Mouse (Mus musculus): ENCODE data around the gene Acot1. TPM values are rescaled to one million over a fixed set of nuclear protein-coding genes. Genes with fewer than 3 reads are reported as not detected.
A peak's percentile ranks its signal among the peaks of the same experiment; 100 is the strongest.
"Not testable (repeated sequence)": the region's sequence is repeated elsewhere in the genome, so short reads cannot be mapped to it uniquely, and the experiment has no call there.

Gene Acot1
- 62.4 and 74.8 TPM in 2 replicates for polyA plus RNA-seq (2014; fragmentation: Nextera tagmentation; extraction: Ambion mirVana)

GRCm38 (mm10) chr12:84009171-84009965, at the start of gene Acot1:
TSS of gene Acot1 (plus strand) at chr12:84009490.
- H3K9ac ChIP-seq (ENCODE audit: low read length), result peak within 1 kb of the TSS; percentile 59
- ATAC-seq (ENCODE audit: insufficient read depth, low FRiP score, low TSS enrichment) (peak; percentile 95), DNase-seq (ENCODE audit: low spot score) (peak; percentile 79)
- under 1% methylated on average over 45 of the region's 70 CpGs for WGBS
- not testable (repeated sequence) for H3K36me3 ChIP-seq (ENCODE audit: control insufficient read depth, insufficient read depth, low read length); H3K27me3 ChIP-seq (ENCODE audit: control insufficient read depth, insufficient read depth, low read length); H3K9me3 ChIP-seq (ENCODE audit: control insufficient read depth, low read length)
- peak within 1 kb of the TSS; percentile 40 for H3K4me3 ChIP-seq (ENCODE audit: low read depth, low read length)
- peak within 1 kb of the TSS; percentile 47 for H3K4me2 ChIP-seq (ENCODE audit: low read depth)
- peak within 1 kb of the TSS; percentile 21; the same call in 1 of the 2 replicates for H3K27ac ChIP-seq (ENCODE audit: low read depth, low read length)
- H3K4me1 ChIP-seq (ENCODE audit: control insufficient read depth, insufficient read depth, low read length), result peaks cover 11% of the 10 kb centered on the region; the same call in 1 of the 2 replicates

DNA sequence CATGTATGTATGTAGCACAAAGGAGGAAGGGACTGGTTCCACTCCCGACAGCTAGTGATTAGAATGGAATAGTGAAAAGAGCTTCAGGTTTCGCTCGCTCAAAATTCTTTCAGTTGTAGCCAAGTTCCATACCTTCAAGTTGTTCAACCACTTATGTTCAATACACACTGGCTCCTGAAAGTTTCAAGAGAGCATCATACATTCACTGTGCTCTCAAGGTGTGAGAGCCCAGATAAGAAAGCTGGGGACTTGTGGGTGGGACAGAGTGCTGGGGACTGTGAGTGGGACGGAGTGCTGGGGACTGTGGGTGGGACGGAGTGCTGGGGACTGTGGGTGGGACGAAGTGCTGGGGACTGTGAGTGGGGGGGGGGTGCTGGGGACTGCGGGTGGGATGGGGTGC, 44.1 kb upstream of the Acot1 start:
- H3K9me3 ChIP-seq (ENCODE audit: control insufficient read depth, low read length), result no peaks in the 10 kb centered on the region
- no peaks in the 10 kb centered on the region for H3K36me3 ChIP-seq (ENCODE audit: control insufficient read depth, insufficient read depth, low read length)
- DNase-seq (ENCODE audit: low spot score), result no peak
- H3K4me3 ChIP-seq (ENCODE audit: low read depth, low read length), result no peak overlapping the region
- no peak overlapping the region for H3K9ac ChIP-seq (ENCODE audit: low read length)
- no peak overlapping the region for H3K27ac ChIP-seq (ENCODE audit: low read depth, low read length)
- H3K4me1 ChIP-seq (ENCODE audit: control insufficient read depth, insufficient read depth, low read length), result no peaks in the 10 kb centered on the region
- no peak for ATAC-seq (ENCODE audit: insufficient read depth, low FRiP score, low TSS enrichment)
- 80% methylated on average over 7 of the region's 7 CpGs for WGBS
- no peak overlapping the region for H3K4me2 ChIP-seq (ENCODE audit: low read depth)
- H3K27me3 ChIP-seq (ENCODE audit: control insufficient read depth, insufficient read depth, low read length), result no peaks in the 10 kb centered on the region

DNA sequence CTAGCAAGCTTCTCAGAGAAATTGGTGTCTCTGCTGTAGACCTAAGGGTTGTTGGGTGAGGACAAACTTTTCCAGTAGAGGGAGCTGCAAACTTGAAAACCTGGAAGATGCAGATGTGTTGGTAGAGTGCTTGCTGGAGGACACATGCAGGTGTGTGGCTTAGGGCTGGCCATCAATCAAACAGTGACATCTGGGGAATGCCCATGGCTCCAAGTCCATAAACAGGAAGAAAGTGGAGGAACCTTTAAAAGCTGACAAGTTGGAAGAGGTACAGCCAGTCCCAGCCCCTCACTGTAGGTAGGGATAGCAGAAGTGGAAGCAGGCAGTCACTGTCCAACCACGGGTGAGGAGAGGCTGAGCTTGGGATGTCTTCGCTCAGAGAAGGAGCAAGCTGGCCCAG, 37.2 kb upstream of the Acot1 start:
- Histone ChIP-seq H3K36me3 (ENCODE audit: control insufficient read depth, insufficient read depth, low read length) (no peaks in the 10 kb centered on the region), H3K27ac (ENCODE audit: low read depth, low read length) (no peak overlapping the region), H3K9me3 (ENCODE audit: control insufficient read depth, low read length) (peaks cover 5% of the 10 kb centered on the region; the same call in 1 of the 2 replicates), H3K4me1 (ENCODE audit: control insufficient read depth, insufficient read depth, low read length) (no peaks in the 10 kb centered on the region), H3K27me3 (ENCODE audit: control insufficient read depth, insufficient read depth, low read length) (no peaks in the 10 kb centered on the region), H3K4me2 (ENCODE audit: low read depth) (no peak overlapping the region), H3K4me3 (ENCODE audit: low read depth, low read length) (no peak overlapping the region), H3K9ac (ENCODE audit: low read length) (no peak overlapping the region)
- 68% methylated on average over 2 of the region's 2 CpGs for WGBS
- ATAC-seq (ENCODE audit: insufficient read depth, low FRiP score, low TSS enrichment), result no peak
- DNase-seq (ENCODE audit: low spot score), result peak; percentile 24

DNA sequence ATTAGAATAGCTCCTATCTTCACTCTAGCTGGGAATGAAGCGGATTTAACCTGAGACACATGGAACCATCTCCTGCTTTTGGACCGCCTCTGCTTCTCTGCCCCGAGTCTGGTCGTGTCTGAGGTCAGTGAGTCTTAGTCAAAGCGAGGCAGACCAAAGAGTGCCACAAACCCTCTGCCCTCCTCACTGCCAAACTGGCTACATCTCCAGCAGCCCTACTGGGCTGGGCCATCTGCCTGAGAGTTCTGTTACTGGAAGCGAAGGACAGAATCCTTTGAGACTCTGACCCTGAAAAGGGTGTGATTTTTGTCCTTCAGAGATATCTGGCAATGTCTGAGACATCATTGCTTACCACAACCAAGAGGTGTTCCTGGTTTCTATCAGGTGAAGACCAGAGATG, 30.4 kb upstream of the Acot1 start:
- DNase-seq (ENCODE audit: low spot score) (no peak), ATAC-seq (ENCODE audit: insufficient read depth, low FRiP score, low TSS enrichment) (no peak)
- H3K27me3 ChIP-seq (ENCODE audit: control insufficient read depth, insufficient read depth, low read length), result no peaks in the 10 kb centered on the region
- H3K27ac ChIP-seq (ENCODE audit: low read depth, low read length), result no peak overlapping the region
- no peak overlapping the region for H3K4me2 ChIP-seq (ENCODE audit: low read depth)
- no peak overlapping the region for H3K9ac ChIP-seq (ENCODE audit: low read length)
- no peaks in the 10 kb centered on the region for H3K36me3 ChIP-seq (ENCODE audit: control insufficient read depth, insufficient read depth, low read length)
- H3K4me1 ChIP-seq (ENCODE audit: control insufficient read depth, insufficient read depth, low read length), result no peaks in the 10 kb centered on the region
- peaks cover 5% of the 10 kb centered on the region; the same call in 1 of the 2 replicates for H3K9me3 ChIP-seq (ENCODE audit: control insufficient read depth, low read length)
- H3K4me3 ChIP-seq (ENCODE audit: low read depth, low read length), result no peak overlapping the region
- 89% methylated on average over 6 of the region's 6 CpGs for WGBS

- DNase-seq (ENCODE audit: low spot score), result no peak
- no peaks in the 10 kb centered on the region for H3K9me3 ChIP-seq (ENCODE audit: control insufficient read depth, low read length)
- 90% methylated on average over 4 of the region's 4 CpGs for WGBS
- no peaks in the 10 kb centered on the region for H3K4me1 ChIP-seq (ENCODE audit: control insufficient read depth, insufficient read depth, low read length)
- no peak overlapping the region for H3K9ac ChIP-seq (ENCODE audit: low read length)
- no peak for ATAC-seq (ENCODE audit: insufficient read depth, low FRiP score, low TSS enrichment)
- H3K27ac ChIP-seq (ENCODE audit: low read depth, low read length), result no peak overlapping the region
- no peaks in the 10 kb centered on the region for H3K27me3 ChIP-seq (ENCODE audit: control insufficient read depth, insufficient read depth, low read length)
- H3K36me3 ChIP-seq (ENCODE audit: control insufficient read depth, insufficient read depth, low read length), result no peaks in the 10 kb centered on the region
- H3K4me2 ChIP-seq (ENCODE audit: low read depth), result no peak overlapping the region
- H3K4me3 ChIP-seq (ENCODE audit: low read depth, low read length), result no peak overlapping the region
Measured at GRCm38 (mm10) chr12:83981615-83982014, 27.7 kb upstream of the Acot1 start.

DNA sequence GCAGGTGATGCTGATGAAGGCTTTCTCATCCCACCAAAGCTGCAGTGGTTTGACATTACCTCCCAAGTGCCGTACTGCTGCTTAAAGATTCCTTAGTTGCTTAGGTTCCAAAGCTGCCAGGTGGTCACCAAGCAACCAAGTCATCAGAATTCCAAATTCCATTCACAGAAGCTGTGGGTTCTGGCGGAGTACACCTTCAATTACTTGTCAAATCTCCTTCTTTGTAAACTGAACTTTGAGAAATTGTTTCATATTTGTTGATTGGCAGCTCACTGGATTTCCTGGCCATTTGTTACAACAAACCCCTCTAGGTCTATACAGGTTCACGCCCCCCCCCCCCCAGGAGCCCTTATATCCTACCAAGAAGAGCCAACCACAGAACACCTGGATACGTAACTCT, 24.5 kb upstream of the Acot1 start, which contains the start of gene Heatr4:
TSS of gene Heatr4 (minus strand) at position 101 of the 400 bp plus-strand sequence.
- no peak within 1 kb of the TSS for H3K4me3 ChIP-seq (ENCODE audit: low read depth, low read length)
- WGBS, result 83% methylated on average over 4 of the region's 4 CpGs
- H3K36me3 ChIP-seq (ENCODE audit: control insufficient read depth, insufficient read depth, low read length), result no peaks in the 10 kb centered on the region
- no peak within 1 kb of the TSS for H3K27ac ChIP-seq (ENCODE audit: low read depth, low read length)
- no peak for DNase-seq (ENCODE audit: low spot score)
- ATAC-seq (ENCODE audit: insufficient read depth, low FRiP score, low TSS enrichment), result no peak
- no peak within 1 kb of the TSS for H3K4me2 ChIP-seq (ENCODE audit: low read depth)
- H3K4me1 ChIP-seq (ENCODE audit: control insufficient read depth, insufficient read depth, low read length), result 0 out of 2 replicates have a peak, but pooled peaks cover 3% of the 10 kb centered on the region
- H3K27me3 ChIP-seq (ENCODE audit: control insufficient read depth, insufficient read depth, low read length), result no peaks in the 10 kb centered on the region
- no peak within 1 kb of the TSS for H3K9ac ChIP-seq (ENCODE audit: low read length)
- H3K9me3 ChIP-seq (ENCODE audit: control insufficient read depth, low read length), result no peaks in the 10 kb centered on the region

GRCm38 (mm10) chr12:83987242-83987582, 22.1 kb upstream of the Acot1 start:
- Histone ChIP-seq H3K9ac (ENCODE audit: low read length) (peak overlapping the region; percentile 77), H3K9me3 (ENCODE audit: control insufficient read depth, low read length) (no peaks in the 10 kb centered on the region), H3K4me1 (ENCODE audit: control insufficient read depth, insufficient read depth, low read length) (0 out of 2 replicates have a peak, but pooled peaks cover 3% of the 10 kb centered on the region), H3K27me3 (ENCODE audit: control insufficient read depth, insufficient read depth, low read length) (no peaks in the 10 kb centered on the region), H3K27ac (ENCODE audit: low read depth, low read length) (peak overlapping the region; percentile 72; the same call in 1 of the 2 replicates), H3K36me3 (ENCODE audit: control insufficient read depth, insufficient read depth, low read length) (no peaks in the 10 kb centered on the region), H3K4me3 (ENCODE audit: low read depth, low read length) (peak overlapping the region; percentile 54; the same call in 1 of the 2 replicates), H3K4me2 (ENCODE audit: low read depth) (peak overlapping the region; percentile 55)
- 35% methylated on average over 8 of the region's 8 CpGs for WGBS
- DNase-seq (ENCODE audit: low spot score), result no peak
- no peak for ATAC-seq (ENCODE audit: insufficient read depth, low FRiP score, low TSS enrichment)

DNA sequence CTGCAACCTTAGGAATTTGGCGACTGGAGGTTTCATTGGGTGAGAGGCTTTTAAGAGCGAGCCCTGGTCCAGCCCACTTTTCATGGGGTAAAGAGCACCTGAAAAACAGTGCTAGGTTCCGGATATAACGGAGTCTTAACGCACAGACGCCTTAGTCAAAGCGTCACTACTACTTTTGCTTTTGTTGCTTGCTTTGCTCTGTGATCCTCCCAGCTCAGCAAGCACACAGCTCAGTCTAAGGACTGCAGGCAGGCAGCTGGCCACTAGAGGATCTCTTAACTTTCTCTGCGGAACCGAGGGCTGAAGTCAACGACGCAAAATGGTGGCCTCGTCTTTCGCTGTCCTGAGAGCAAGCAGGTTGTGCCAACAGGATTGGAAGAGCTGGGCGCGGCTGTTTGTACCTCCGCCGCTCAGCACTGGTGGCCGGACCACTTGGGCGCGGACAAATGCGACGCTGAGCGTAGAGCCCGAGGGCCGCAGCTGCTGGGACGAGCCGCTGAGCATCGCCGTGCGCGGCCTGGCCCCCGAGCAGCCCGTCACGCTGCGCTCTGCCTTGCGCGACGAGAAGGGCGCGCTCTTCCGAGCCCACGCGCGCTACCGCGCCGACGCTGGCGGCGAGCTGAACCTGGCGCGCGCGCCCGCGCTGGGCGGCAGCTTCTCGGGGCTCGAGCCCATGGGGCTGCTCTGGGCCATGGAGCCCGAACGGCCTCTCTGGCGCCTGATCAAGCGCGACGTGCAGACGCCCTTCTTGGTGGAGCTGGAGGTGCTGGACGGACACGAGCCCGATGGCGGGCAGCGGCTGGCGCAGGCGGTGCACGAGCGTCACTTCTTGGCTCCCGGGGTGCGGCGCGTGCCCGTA, 21.5 kb upstream of the Acot1 start, which contains the start of gene Acot2:
TSS of gene Acot2 (plus strand) at position 279 of the 859 bp plus-strand sequence.
- ATAC-seq (ENCODE audit: insufficient read depth, low FRiP score, low TSS enrichment), result peak; percentile 90
- WGBS, result under 1% methylated on average over 78 of the region's 80 CpGs
- H3K9me3 ChIP-seq (ENCODE audit: control insufficient read depth, low read length), result no peaks in the 10 kb centered on the region

More for the DNA sequence above, 21.5 kb upstream of the Acot1 start, which contains the start of gene Acot2:
- Histone ChIP-seq H3K9ac (ENCODE audit: low read length) (peak within 1 kb of the TSS; percentile 77), H3K27me3 (ENCODE audit: control insufficient read depth, insufficient read depth, low read length) (no peaks in the 10 kb centered on the region), H3K4me3 (ENCODE audit: low read depth, low read length) (peak within 1 kb of the TSS; percentile 54), H3K36me3 (ENCODE audit: control insufficient read depth, insufficient read depth, low read length) (no peaks in the 10 kb centered on the region), H3K27ac (ENCODE audit: low read depth, low read length) (peak within 1 kb of the TSS; percentile 72), H3K4me1 (ENCODE audit: control insufficient read depth, insufficient read depth, low read length) (0 out of 2 replicates have a peak, but pooled peaks cover 3% of the 10 kb centered on the region), H3K4me2 (ENCODE audit: low read depth) (peak within 1 kb of the TSS; percentile 55)
- DNase-seq (ENCODE audit: low spot score), result peak; percentile 85

Data from neural tube, embryonic 11.5 days (tissue).